Mouse (Mus musculus) megakaryocyte, embryonic 14.5 days (primary cell): ENCODE results near the gene Afdn.

Experiments used
- FLI1 ChIP-seq: IDR thresholded peaks from 2 replicates; pipeline ENCODE4 v1.6.1; 2012; ENCODE audit warnings: low read length, inconsistent platforms, mixed read lengths
- GATA1 ChIP-seq: IDR thresholded peaks from 3 replicates; pipeline ENCODE4 v1.6.1; 2012; ENCODE audit warnings: mixed read lengths, low read length, inconsistent platforms, borderline replicate concordance

DNA sequence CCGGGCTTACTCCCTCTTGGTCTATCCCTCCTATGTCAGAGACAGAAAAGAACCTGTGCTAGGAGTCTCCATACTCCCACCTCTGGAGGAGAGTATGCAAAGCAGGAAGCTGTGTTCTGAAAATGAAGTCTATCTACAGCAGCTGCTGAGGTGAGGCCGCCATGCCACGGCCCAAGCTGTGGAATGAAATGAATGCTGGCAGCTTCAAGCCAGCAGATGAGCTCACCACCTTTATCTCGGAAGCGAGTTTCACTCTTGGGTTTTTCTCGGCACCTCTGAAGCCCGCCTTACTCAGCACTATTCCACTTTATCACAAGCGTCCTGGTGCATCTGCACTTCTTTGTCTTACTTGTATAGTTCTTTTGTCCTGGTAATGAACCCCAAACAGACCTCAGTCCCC is 27.7 kb upstream of the Afdn start:
- TF ChIP-seq GATA1 (no peak), FLI1 (no peak)
